Mouse (Mus musculus) stomach, postnatal 0 days (tissue): ENCODE results near the gene Olfr1262. TPM values are rescaled to one million over a fixed set of nuclear protein-coding genes. Genes with fewer than 3 reads are reported as not detected.

Experiments used
- ATAC-seq: fragments of 200-750 bp; cut with Nextera tagmentation; 2 replicates; pipeline ENCODE4 v1.8.0; 2017; ENCODE audit not compliant: low FRiP score, low TSS enrichment
- DNase-seq: peaks from one replicate; pipeline ENCODE4 v3.0.0-alpha.2; 2016; ENCODE audit warnings: low spot score
- H3K27ac ChIP-seq: fragments of 300-500 bp; sonication (generic); replicated peaks from 2 replicates; pipeline ENCODE4 v1.5.1; 2014; ENCODE audit warnings: mild to moderate bottlenecking, control low read depth
- H3K27me3 ChIP-seq: fragments of 300-500 bp; sonication (generic); 2 replicates; pipeline ENCODE4 v1.6.1; 2014; ENCODE audit warnings: low read length; ENCODE audit not compliant: control insufficient read depth, insufficient read depth
- H3K36me3 ChIP-seq: fragments of 300-500 bp; sonication (generic); 2 replicates; pipeline ENCODE4 v1.6.1; 2014; ENCODE audit warnings: low read length, mixed read lengths; ENCODE audit not compliant: control insufficient read depth, insufficient read depth
- H3K4me1 ChIP-seq: fragments of 300-500 bp; sonication (generic); replicated peaks from 2 replicates; pipeline ENCODE4 v1.6.1; 2014; ENCODE audit warnings: antibody characterized with exemption; ENCODE audit not compliant: control insufficient read depth, insufficient read depth
- H3K4me2 ChIP-seq: fragments of 300-500 bp; sonication (generic); replicated peaks from 2 replicates; pipeline ENCODE4 v1.6.1; 2014; ENCODE audit warnings: low read depth, mild to moderate bottlenecking, control low read depth, moderate library complexity
- H3K4me3 ChIP-seq: fragments of 300-500 bp; sonication (generic); 2 replicates; pipeline ENCODE4 v1.5.1; 2014; ENCODE audit warnings: low read depth, low read length, control low read depth
- H3K9ac ChIP-seq: fragments of 300-500 bp; sonication (generic); 2 replicates; pipeline ENCODE4 v1.6.1; 2014; ENCODE audit warnings: mild to moderate bottlenecking, low read length, control low read depth, mixed read lengths
- H3K9me3 ChIP-seq: fragments of 300-500 bp; sonication (generic); 2 replicates; pipeline ENCODE4 v1.6.1; 2016; ENCODE audit warnings: low read length; ENCODE audit not compliant: control insufficient read depth
- CTCF ChIP-seq: IDR thresholded peaks from 2 replicates; pipeline ENCODE4 v1.5.1; 2016; ENCODE audit warnings: antibody characterized with exemption, low read depth, mild to moderate bottlenecking, moderate library complexity
- EP300 ChIP-seq: optimal IDR thresholded peaks from 2 replicates; pipeline ENCODE3; 2016; ENCODE audit warnings: antibody characterized with exemption
- WGBS: fragments of 180-500 bp; shearing (Covaris S2); extraction: QIAGEN DNeasy Blood & Tissue Kit; methylation state at CpG from one replicate; pipeline ENCODE4 v1.1.7; 2014; 5-methylcytosine and 5-hydroxymethylcytosine counted together
- polyA plus RNA-seq: library from polyadenylated mRNA; unstranded; fragments of >200 nt; fragmentation: Nextera tagmentation; extraction: Ambion mirVana; gene quantifications from 2 replicates; pipeline ENCODE4 v1.2.1, GENCODE M21; 2015

Gene Olfr1262
- polyA plus RNA-seq, result 0.02 TPM in 1 of 2 replicates, not detected in the other

- TF ChIP-seq CTCF (no peak), EP300 (no peak)
- H3K4me2 ChIP-seq, result no peak within 1 kb of the TSS
- no peak within 1 kb of the TSS for H3K4me3 ChIP-seq
- H3K27me3 ChIP-seq, result no peaks in the 10 kb centered on the region
- DNase-seq (no peak), ATAC-seq (no peak)
- no peaks in the 10 kb centered on the region for H3K36me3 ChIP-seq
- H3K27ac ChIP-seq, result no peak within 1 kb of the TSS
- no peaks in the 10 kb centered on the region for H3K4me1 ChIP-seq
- no peak within 1 kb of the TSS for H3K9ac ChIP-seq
- H3K9me3 ChIP-seq, result no peaks in the 10 kb centered on the region
Observed at GRCm38 (mm10) chr2:89999845-90000244, at the start of gene Olfr1262. Olfr1262 (plus strand) TSS chr2:90000145.

- ATAC-seq (no peak), DNase-seq (no peak)
- no peak within 1 kb of the TSS for H3K4me3 ChIP-seq
- H3K27ac ChIP-seq, result no peak within 1 kb of the TSS
- TF ChIP-seq EP300 (no peak), CTCF (no peak)
- no peaks in the 10 kb centered on the region for H3K27me3 ChIP-seq
- no peak within 1 kb of the TSS for H3K4me2 ChIP-seq
- no peaks in the 10 kb centered on the region for H3K9me3 ChIP-seq
- no peaks in the 10 kb centered on the region for H3K4me1 ChIP-seq
- 36% methylated on average over 2 of the region's 2 CpGs for WGBS
- no peak within 1 kb of the TSS for H3K9ac ChIP-seq
- no peaks in the 10 kb centered on the region for H3K36me3 ChIP-seq
Observed at GRCm38 (mm10) chr2:89974184-89974583, 25.8 kb upstream of the Olfr1262 start, which contains the start of gene Olfr1260. Olfr1260 (plus strand) TSS chr2:89974340.

- no peak for DNase-seq
- H3K36me3 ChIP-seq, result no peaks in the 10 kb centered on the region
- no peak overlapping the region for H3K9ac ChIP-seq
- H3K27ac ChIP-seq, result no peak overlapping the region
- H3K27me3 ChIP-seq, result no peaks in the 10 kb centered on the region
- H3K4me3 ChIP-seq, result no peak overlapping the region
- WGBS, result 90% methylated on average over 2 of the region's 2 CpGs
- TF ChIP-seq EP300 (no peak), CTCF (no peak)
- no peaks in the 10 kb centered on the region for H3K9me3 ChIP-seq
- no peaks in the 10 kb centered on the region for H3K4me1 ChIP-seq
- ATAC-seq, result no peak
- H3K4me2 ChIP-seq, result no peak overlapping the region
Observed at GRCm38 (mm10) chr2:89977709-89978108, 22.2 kb upstream of the Olfr1262 start.

GRCm38 (mm10) chr2:89990921-89991320, 9.0 kb upstream of the Olfr1262 start, which contains the start of gene Olfr1261:
Olfr1261 (plus strand) TSS chr2:89991221.
- ATAC-seq (no peak), DNase-seq (no peak)
- Histone ChIP-seq H3K9ac (no peak within 1 kb of the TSS), H3K9me3 (no peaks in the 10 kb centered on the region), H3K27me3 (no peaks in the 10 kb centered on the region), H3K27ac (no peak within 1 kb of the TSS), H3K36me3 (no peaks in the 10 kb centered on the region), H3K4me2 (no peak within 1 kb of the TSS), H3K4me3 (no peak within 1 kb of the TSS), H3K4me1 (no peaks in the 10 kb centered on the region)
- TF ChIP-seq EP300 (no peak), CTCF (no peak)

GRCm38 (mm10) chr2:90011831-90012230, 11.9 kb downstream of the Olfr1262 start, which contains the start of gene Olfr1263:
Olfr1263 (plus strand) TSS chr2:90012131.
- no peaks in the 10 kb centered on the region for H3K36me3 ChIP-seq
- no peaks in the 10 kb centered on the region for H3K9me3 ChIP-seq
- H3K4me2 ChIP-seq, result no peak within 1 kb of the TSS
- no peaks in the 10 kb centered on the region for H3K27me3 ChIP-seq
- no peak for DNase-seq
- no peak within 1 kb of the TSS for H3K9ac ChIP-seq
- TF ChIP-seq EP300 (no peak), CTCF (no peak)
- H3K4me3 ChIP-seq, result no peak within 1 kb of the TSS
- ATAC-seq, result no peak
- H3K27ac ChIP-seq, result no peak within 1 kb of the TSS
- WGBS, result 74% methylated on average over 2 of the region's 2 CpGs
- no peaks in the 10 kb centered on the region for H3K4me1 ChIP-seq

GRCm38 (mm10) chr2:90025477-90025876, 25.5 kb downstream of the Olfr1262 start, which contains the start of gene Olfr1264:
Olfr1264 (minus strand) TSS chr2:90025577.
- ATAC-seq, result no peak
- WGBS, result 70% methylated on average over 2 of the region's 2 CpGs
- Histone ChIP-seq H3K27me3 (no peaks in the 10 kb centered on the region), H3K36me3 (no peaks in the 10 kb centered on the region), H3K9ac (no peak within 1 kb of the TSS), H3K27ac (no peak within 1 kb of the TSS), H3K4me2 (no peak within 1 kb of the TSS), H3K4me1 (no peaks in the 10 kb centered on the region), H3K9me3 (no peaks in the 10 kb centered on the region), H3K4me3 (no peak within 1 kb of the TSS)
- TF ChIP-seq CTCF, result no peak
- TF ChIP-seq EP300, result no peak
- no peak for DNase-seq
